Mouse (Mus musculus) heart, embryonic 15.5 days (tissue): ENCODE measurements at regions not wholly inside any gene's neighbourhood (a gene's known extent, or its start where the extent isn't known, plus 50 kb on each side); places are given as distances from the start of the nearest gene placed in this dataset.

Source experiments
- ATAC-seq: fragments of 200-750 bp; cut with Nextera tagmentation; replicated peaks from 2 replicates; pipeline ENCODE4 v1.8.0; 2017; ENCODE audit warnings: low read depth, moderate TSS enrichment; ENCODE audit not compliant: insufficient number of reproducible peaks, insufficient read depth, low FRiP score
- H3K27ac ChIP-seq: fragments of 300-500 bp; sonication (generic); 2 replicates; pipeline ENCODE4 v1.5.1; 2015; ENCODE audit warnings: mild to moderate bottlenecking, inconsistent platforms
- H3K27me3 ChIP-seq: fragments of 300-500 bp; sonication (generic); 2 replicates; pipeline ENCODE4 v1.6.1; 2015; ENCODE audit warnings: inconsistent platforms
- H3K36me3 ChIP-seq: fragments of 300-500 bp; sonication (generic); 2 replicates; pipeline ENCODE4 v1.6.1; 2015; ENCODE audit warnings: mild to moderate bottlenecking, inconsistent platforms
- H3K4me1 ChIP-seq: fragments of 300-500 bp; sonication (generic); replicated peaks from 2 replicates; pipeline ENCODE4 v1.6.1; 2015; ENCODE audit warnings: inconsistent platforms
- H3K4me2 ChIP-seq: fragments of 300-500 bp; sonication (generic); 2 replicates; pipeline ENCODE4 v1.6.1; 2015; ENCODE audit warnings: inconsistent platforms, mild to moderate bottlenecking, moderate library complexity
- H3K4me3 ChIP-seq: fragments of 300-500 bp; sonication (generic); 2 replicates; pipeline ENCODE4 v1.5.1; 2015; ENCODE audit warnings: mild to moderate bottlenecking, inconsistent platforms
- H3K9ac ChIP-seq: fragments of 300-500 bp; sonication (generic); 2 replicates; pipeline ENCODE4 v1.6.1; 2015; ENCODE audit warnings: mild to moderate bottlenecking, inconsistent platforms
- H3K9me3 ChIP-seq: fragments of 300-500 bp; sonication (generic); replicated peaks from 2 replicates; pipeline ENCODE4 v1.6.1; 2016; ENCODE audit warnings: inconsistent platforms
- WGBS: fragments of 180-500 bp; shearing (Covaris S2); methylation state at CpG from one replicate; pipeline ENCODE4 v1.1.7; 2015; ENCODE audit warnings: mixed read lengths; 5-methylcytosine and 5-hydroxymethylcytosine counted together

GRCm38 (mm10) chr2:101289168-101289567 lies 335.4 kb upstream of the Rag2 start:
- H3K27ac ChIP-seq: no peak overlapping the region
- H3K27me3 ChIP-seq: no peaks in the 10 kb centered on the region
- H3K9ac ChIP-seq: no peak overlapping the region
- no peak overlapping the region for H3K4me2 ChIP-seq
- H3K9me3 ChIP-seq: no peaks in the 10 kb centered on the region
- H3K4me3 ChIP-seq: no peak overlapping the region
- ATAC-seq: no peak
- no peaks in the 10 kb centered on the region for H3K4me1 ChIP-seq
- no peaks in the 10 kb centered on the region for H3K36me3 ChIP-seq
- 32% methylated on average over 2 of the region's 2 CpGs for WGBS

GRCm38 (mm10) chr2:101290738-101291137 lies 333.8 kb upstream of the Rag2 start:
- no peak overlapping the region for H3K9ac ChIP-seq
- no peaks in the 10 kb centered on the region for H3K36me3 ChIP-seq
- no peaks in the 10 kb centered on the region for H3K9me3 ChIP-seq
- 84% methylated on average over 4 of the region's 4 CpGs for WGBS
- H3K4me2 ChIP-seq: no peak overlapping the region
- H3K27me3 ChIP-seq: no peaks in the 10 kb centered on the region
- no peak overlapping the region for H3K4me3 ChIP-seq
- no peak overlapping the region for H3K27ac ChIP-seq
- ATAC-seq: no peak
- H3K4me1 ChIP-seq: no peaks in the 10 kb centered on the region

GRCm38 (mm10) chr2:101295678-101296368 lies 328.7 kb upstream of the Rag2 start:
- Histone ChIP-seq H3K9ac (no peak overlapping the region), H3K4me1 (no peaks in the 10 kb centered on the region), H3K27me3 (no peaks in the 10 kb centered on the region), H3K4me3 (no peak overlapping the region), H3K36me3 (no peaks in the 10 kb centered on the region), H3K27ac (no peak overlapping the region), H3K9me3 (no peaks in the 10 kb centered on the region), H3K4me2 (no peak overlapping the region)
- WGBS: 57% methylated on average over 10 of the region's 10 CpGs
- ATAC-seq: no peak

- H3K4me3 ChIP-seq: no peak overlapping the region
- H3K4me2 ChIP-seq: no peak overlapping the region
- 79% methylated on average over 3 of the region's 3 CpGs for WGBS
- H3K9me3 ChIP-seq: no peaks in the 10 kb centered on the region
- no peak for ATAC-seq
- no peaks in the 10 kb centered on the region for H3K36me3 ChIP-seq
- H3K27ac ChIP-seq: no peak overlapping the region
- H3K27me3 ChIP-seq: no peaks in the 10 kb centered on the region
- H3K4me1 ChIP-seq: no peaks in the 10 kb centered on the region
- H3K9ac ChIP-seq: no peak overlapping the region
Observed at GRCm38 (mm10) chr2:101296369-101296682, 328.2 kb upstream of the Rag2 start.

- H3K4me1 ChIP-seq: no peaks in the 10 kb centered on the region
- H3K4me2 ChIP-seq: no peak overlapping the region
- no peaks in the 10 kb centered on the region for H3K9me3 ChIP-seq
- no peak for ATAC-seq
- no peak overlapping the region for H3K4me3 ChIP-seq
- H3K9ac ChIP-seq: no peak overlapping the region
- no peak overlapping the region for H3K27ac ChIP-seq
- H3K27me3 ChIP-seq: no peaks in the 10 kb centered on the region
- no peaks in the 10 kb centered on the region for H3K36me3 ChIP-seq
Observed at GRCm38 (mm10) chr2:101296778-101297177, 327.7 kb upstream of the Rag2 start.

GRCm38 (mm10) chr2:101299126-101299525 lies 325.4 kb upstream of the Rag2 start:
- H3K4me2 ChIP-seq: no peak overlapping the region
- no peak for ATAC-seq
- 81% methylated on average over 2 of the region's 2 CpGs for WGBS
- no peaks in the 10 kb centered on the region for H3K4me1 ChIP-seq
- no peak overlapping the region for H3K9ac ChIP-seq
- H3K9me3 ChIP-seq: no peaks in the 10 kb centered on the region
- no peak overlapping the region for H3K4me3 ChIP-seq
- no peaks in the 10 kb centered on the region for H3K27me3 ChIP-seq
- no peaks in the 10 kb centered on the region for H3K36me3 ChIP-seq
- H3K27ac ChIP-seq: no peak overlapping the region

GRCm38 (mm10) chr2:101300106-101300505 lies 324.4 kb upstream of the Rag2 start:
- no peak overlapping the region for H3K27ac ChIP-seq
- no peaks in the 10 kb centered on the region for H3K36me3 ChIP-seq
- no peak for ATAC-seq
- no peaks in the 10 kb centered on the region for H3K27me3 ChIP-seq
- no peak overlapping the region for H3K4me3 ChIP-seq
- H3K4me1 ChIP-seq: no peaks in the 10 kb centered on the region
- no peak overlapping the region for H3K4me2 ChIP-seq
- no peak overlapping the region for H3K9ac ChIP-seq
- H3K9me3 ChIP-seq: no peaks in the 10 kb centered on the region

GRCm38 (mm10) chr2:101321286-101321914 lies 303.1 kb upstream of the Rag2 start:
- WGBS: 82% methylated on average over 3 of the region's 3 CpGs
- Histone ChIP-seq H3K27me3 (no peaks in the 10 kb centered on the region), H3K9me3 (no peaks in the 10 kb centered on the region), H3K27ac (no peak overlapping the region), H3K36me3 (no peaks in the 10 kb centered on the region), H3K4me2 (no peak overlapping the region), H3K4me3 (no peak overlapping the region), H3K4me1 (no peaks in the 10 kb centered on the region), H3K9ac (no peak overlapping the region)
- no peak for ATAC-seq

- H3K9ac ChIP-seq: no peak overlapping the region
- H3K4me2 ChIP-seq: no peak overlapping the region
- no peaks in the 10 kb centered on the region for H3K9me3 ChIP-seq
- 18% methylated on average over 1 of the region's 1 CpGs for WGBS
- ATAC-seq: no peak
- H3K36me3 ChIP-seq: no peaks in the 10 kb centered on the region
- H3K27me3 ChIP-seq: no peaks in the 10 kb centered on the region
- no peak overlapping the region for H3K4me3 ChIP-seq
- no peaks in the 10 kb centered on the region for H3K4me1 ChIP-seq
- no peak overlapping the region for H3K27ac ChIP-seq
Observed at GRCm38 (mm10) chr2:101356709-101357108, 267.8 kb upstream of the Rag2 start.

GRCm38 (mm10) chr2:101364256-101364655 lies 260.3 kb upstream of the Rag2 start:
- 58% methylated on average over 3 of the region's 3 CpGs for WGBS
- no peak overlapping the region for H3K4me3 ChIP-seq
- no peaks in the 10 kb centered on the region for H3K36me3 ChIP-seq
- no peaks in the 10 kb centered on the region for H3K9me3 ChIP-seq
- H3K9ac ChIP-seq: no peak overlapping the region
- no peaks in the 10 kb centered on the region for H3K4me1 ChIP-seq
- H3K27me3 ChIP-seq: no peaks in the 10 kb centered on the region
- no peak overlapping the region for H3K27ac ChIP-seq
- ATAC-seq: no peak
- no peak overlapping the region for H3K4me2 ChIP-seq

GRCm38 (mm10) chr2:101368278-101368677 lies 256.2 kb upstream of the Rag2 start:
- Histone ChIP-seq H3K4me3 (no peak overlapping the region), H3K27me3 (no peaks in the 10 kb centered on the region), H3K36me3 (no peaks in the 10 kb centered on the region), H3K9me3 (no peaks in the 10 kb centered on the region), H3K9ac (no peak overlapping the region), H3K4me2 (no peak overlapping the region), H3K4me1 (no peaks in the 10 kb centered on the region), H3K27ac (no peak overlapping the region)
- no peak for ATAC-seq
- WGBS: 53% methylated on average over 4 of the region's 4 CpGs

GRCm38 (mm10) chr2:101370991-101371736 lies 253.4 kb upstream of the Rag2 start:
- no peaks in the 10 kb centered on the region for H3K36me3 ChIP-seq
- H3K4me3 ChIP-seq: no peak overlapping the region
- no peak overlapping the region for H3K27ac ChIP-seq
- H3K9me3 ChIP-seq: no peaks in the 10 kb centered on the region
- H3K4me2 ChIP-seq: no peak overlapping the region
- ATAC-seq: no peak
- H3K27me3 ChIP-seq: no peaks in the 10 kb centered on the region
- no peak overlapping the region for H3K9ac ChIP-seq
- WGBS: 73% methylated on average over 6 of the region's 6 CpGs
- H3K4me1 ChIP-seq: no peaks in the 10 kb centered on the region
